Mouse (Mus musculus) right cerebral cortex, adult 2 months (tissue): Measurements from ENCODE around the gene Nbl1.

Experiments used
- DNase-seq, 2 experiments: peaks; one replicate each; pipeline ENCODE4 v3.0.0; 2021 to 2022; ENCODE audit warnings: low spot score in 2 of 2

Gene Nbl1

DNA sequence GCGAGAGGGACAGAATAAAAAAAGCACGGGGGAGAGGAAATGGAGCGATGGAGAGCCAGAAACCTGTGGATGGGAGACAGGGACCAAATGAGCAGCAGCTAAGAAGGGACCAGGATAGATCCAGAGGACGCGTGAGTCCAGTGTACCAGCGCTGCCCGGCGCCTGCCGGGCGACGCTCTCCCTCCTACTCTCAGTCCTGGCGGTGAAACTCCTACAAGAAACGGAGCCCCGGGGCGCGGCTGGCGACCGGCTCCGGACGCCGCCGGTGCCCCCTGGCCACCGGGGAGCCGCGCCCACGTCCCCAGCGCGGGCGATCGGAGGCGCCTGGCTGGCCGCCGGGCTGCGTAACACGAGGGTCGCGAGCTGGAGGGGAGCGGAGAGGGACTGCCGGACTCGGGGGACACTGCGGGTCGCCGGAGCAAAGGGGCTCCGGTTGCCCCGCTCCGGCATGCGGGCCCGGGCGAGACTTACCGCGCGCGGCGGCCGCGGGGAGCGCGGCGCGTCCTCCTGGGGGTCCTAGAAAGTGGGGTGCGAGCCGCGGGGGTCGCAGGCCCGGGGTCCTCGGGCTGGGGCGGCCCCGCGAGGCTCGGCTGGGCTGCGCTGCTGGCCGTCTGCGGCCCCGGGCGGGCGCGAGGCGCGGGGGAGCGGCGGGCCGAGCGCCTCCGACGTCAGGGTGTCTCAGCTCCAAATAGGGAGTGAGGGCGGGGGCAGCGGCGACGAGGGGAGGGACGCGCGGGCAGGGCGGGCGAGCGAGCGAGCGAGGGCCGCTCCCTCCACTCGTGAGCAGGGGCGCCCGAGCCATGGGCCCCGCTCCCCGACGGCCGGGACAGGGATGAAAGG, at the start of gene Nbl1:
TSS of gene Nbl1 (minus strand) at position 638 of the 840 bp plus-strand sequence.
- DNase-seq, result peak in 1 of 2 experiments; percentile 40

GRCm38 (mm10) chr4:139141785-139142184, 49.0 kb upstream of the Nbl1 start:
- no peak for DNase-seq

GRCm38 (mm10) chr4:139140267-139140666, 47.5 kb upstream of the Nbl1 start:
- DNase-seq, result no peak

GRCm38 (mm10) chr4:139136011-139136410, 43.2 kb upstream of the Nbl1 start:
- no peak for DNase-seq

DNA sequence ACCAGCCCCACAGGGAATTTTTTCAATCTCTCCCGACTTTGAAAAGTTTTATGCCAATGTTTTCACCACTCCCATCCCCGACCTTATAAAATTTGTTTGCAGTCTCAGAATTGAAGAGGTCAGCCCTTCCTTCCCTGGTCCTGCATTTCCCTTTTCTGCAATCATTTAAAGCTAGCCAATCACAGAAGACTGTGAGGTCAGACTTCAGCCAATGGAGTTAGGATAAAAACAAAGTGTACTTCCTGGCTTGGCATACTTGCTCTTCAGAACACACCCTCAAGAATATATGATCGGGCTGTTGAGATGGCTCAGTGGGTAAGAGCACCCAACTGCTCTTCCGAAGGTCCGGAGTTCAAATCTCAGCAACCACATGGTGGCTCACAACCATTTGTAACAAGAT, 40.3 kb upstream of the Nbl1 start:
- no peak for DNase-seq

GRCm38 (mm10) chr4:139131858-139132672, 39.3 kb upstream of the Nbl1 start:
- DNase-seq, result peak in 1 of 2 experiments; percentile 15

DNA sequence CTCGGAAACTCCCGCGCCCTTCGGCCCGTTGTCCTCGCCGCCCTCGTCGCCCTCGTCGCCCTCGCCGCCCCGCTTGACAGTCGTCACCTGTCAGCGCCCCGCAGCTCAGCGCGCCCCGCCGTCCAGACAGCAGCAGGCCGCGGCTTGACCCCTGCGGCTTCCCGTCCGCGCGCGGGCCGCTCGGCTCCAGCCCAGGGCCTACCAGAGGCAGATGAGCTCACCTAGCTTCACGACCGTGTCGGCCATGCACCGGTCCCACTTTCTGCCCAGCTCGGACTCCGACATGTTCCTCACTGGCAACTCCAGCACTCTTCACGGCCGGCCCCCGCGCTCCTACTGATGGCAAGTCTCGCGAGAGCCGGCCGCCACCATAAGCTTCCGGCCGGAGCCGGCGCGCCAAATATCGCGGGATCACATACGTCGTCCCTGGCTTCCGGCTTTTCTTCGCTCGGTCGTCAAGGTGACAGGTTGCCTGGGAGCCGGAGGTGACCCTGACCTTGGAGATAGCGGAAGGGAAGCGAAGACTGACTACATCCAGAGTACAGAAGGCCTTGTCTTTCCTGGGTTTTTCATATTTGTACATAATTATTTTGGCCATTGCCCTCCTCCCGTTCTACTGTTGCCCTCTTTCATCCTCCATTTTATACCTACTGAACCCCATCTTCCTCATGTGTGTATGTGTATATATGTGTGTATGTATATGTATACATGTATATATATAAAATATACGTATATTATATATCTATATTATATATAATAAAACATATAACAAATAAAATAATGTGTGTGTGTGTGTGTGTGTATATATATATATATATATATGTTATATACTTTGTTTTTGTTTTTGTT, 38.1 kb upstream of the Nbl1 start, which contains the start of gene Minos1:
TSS of gene Minos1 (minus strand) at position 413 of the 849 bp plus-strand sequence.
- DNase-seq, result peak; percentile 99

DNA sequence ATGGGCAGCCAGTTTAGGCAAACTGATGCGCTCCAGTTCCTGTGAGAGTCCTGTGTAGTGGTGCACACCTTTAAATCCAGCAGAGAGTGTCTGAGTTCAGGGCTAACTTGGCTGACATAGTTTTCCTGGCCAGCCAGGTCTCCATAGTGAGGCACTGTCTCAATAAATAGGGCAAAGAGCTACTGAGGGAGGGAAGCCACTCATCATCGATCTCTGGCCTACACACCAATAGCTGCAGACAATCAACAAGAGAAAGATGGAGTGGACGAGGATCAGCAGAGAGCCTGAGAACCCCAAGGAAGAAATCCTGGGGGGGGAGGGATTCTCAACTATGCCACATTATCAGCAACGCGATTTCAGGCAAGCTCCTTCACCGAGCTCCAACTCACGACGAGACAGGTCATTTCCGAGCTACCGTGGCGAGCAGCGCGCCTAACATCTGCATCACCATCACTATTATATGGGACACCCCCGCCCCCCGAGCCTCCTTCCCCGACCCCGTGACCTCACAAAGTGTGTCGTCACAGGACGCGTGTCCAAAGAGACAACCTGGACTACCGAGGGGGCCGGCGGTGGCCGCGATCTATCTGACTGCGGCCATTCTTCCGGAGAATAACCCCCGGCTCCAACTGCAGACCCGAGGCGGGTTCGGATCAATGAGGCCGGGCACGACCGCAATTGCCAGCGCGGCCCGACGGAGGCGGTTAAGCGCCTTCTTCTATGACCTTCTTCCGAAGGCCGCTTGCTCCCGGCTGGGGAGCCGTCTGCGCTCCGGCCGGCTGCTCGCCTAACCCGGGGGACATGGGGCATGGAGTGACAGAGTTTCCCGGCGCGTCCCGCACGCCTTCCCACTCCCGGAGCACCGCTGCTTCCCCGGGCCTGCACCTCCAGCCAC, 37.3 kb upstream of the Nbl1 start:
- DNase-seq, result peak in 1 of 2 experiments; percentile 25

DNA sequence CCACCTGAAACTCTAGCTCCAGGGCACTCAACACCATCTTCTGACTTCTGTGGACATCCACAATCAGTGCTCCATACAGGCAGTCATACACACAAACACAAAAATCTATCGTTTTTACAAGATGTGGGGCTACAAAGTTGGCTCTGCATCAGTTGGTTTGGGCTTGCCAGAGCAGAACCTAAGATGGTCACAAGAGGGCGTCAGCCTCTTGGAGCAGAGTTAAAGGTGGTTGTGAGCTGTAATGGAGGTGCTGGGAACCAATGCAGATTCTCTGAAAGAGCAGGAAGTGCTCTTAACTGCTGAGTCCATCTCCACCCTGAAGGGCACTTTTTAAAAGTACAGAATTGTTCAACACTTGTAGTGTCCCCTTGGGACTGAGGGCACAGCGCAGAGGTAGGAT, 33.7 kb upstream of the Nbl1 start:
- DNase-seq, result no peak

DNA sequence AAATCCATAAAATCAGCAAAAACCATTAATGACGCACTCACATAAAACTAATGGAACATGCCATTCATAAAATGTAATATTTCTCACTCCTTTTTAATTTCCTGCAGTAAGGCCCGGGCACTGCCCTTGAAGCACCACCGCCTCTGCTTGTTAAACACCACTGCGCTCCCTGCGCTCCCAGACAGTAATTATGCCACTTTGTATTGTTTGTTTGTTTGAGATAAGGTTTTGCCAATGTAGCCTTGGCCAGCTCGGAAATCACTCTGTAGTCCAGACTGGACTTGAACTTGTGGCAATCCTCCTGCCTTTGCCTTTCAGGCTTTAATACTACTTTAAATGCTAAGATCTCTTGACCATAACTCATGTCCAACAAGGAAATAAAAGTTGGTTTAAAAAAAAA, 32.1 kb upstream of the Nbl1 start:
- DNase-seq, result no peak

DNA sequence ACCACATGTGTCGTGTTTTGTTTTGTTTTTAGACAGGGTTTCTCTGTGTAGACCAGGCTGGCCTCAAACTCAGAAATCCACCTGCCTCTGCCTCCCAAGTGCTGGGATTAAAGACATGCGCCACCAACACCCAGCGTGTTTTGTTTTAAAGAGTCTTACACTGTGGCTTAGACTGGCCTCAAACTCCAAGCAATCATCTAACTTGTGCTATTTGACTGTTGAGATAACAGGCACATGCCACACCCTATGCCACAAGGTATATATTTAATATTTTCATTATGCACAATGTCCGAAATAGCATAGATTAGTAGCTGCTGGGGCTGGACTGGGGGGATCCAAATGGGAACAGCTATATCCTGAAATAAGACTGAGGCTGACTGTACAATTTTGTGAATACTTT, 29.8 kb upstream of the Nbl1 start:
- DNase-seq, result no peak

DNA sequence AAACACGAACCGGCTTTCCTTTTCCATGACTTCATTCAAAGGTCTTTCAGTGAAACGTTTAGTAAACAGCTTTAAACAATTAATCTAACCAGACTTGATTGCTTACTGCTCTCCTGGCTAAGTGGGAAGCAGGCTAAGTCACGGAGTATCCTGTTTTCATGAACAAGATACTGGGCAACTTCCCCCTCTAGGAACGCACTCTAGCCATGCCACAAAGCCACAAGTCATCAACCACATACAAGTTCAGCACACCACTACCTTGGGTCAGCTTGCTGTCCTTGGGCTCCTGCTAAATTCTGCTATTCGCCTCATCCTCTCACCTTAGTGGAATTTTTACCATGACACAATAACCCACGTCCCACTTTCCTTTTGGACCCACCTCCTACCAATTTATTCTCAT, 28.2 kb upstream of the Nbl1 start:
- no peak for DNase-seq

DNA sequence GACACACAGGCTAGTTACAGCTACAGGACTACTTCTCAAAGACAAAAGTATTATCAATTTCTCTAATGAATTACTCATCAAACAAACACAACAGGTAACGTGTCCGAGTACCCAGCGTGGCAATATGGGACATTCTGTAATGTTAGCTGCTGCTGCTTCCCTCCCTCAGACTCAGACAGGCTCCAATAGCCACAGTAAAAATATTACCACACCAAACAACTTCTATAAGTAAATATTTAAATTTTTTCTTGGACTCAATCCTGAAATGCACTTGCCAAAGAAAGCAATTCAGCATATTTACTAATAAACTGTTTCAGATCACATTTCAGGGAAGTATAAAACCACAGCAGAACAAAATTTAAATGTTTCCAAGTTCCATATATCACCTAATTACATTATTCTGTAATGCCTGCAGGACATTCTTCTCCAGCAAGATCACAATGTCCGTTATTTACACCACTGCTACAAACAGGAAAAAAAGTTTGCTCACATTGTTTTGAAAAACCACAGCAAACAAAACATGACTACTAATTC, 27.6 kb upstream of the Nbl1 start:
- no peak for DNase-seq

- no peak for DNase-seq
These were observed 23.7 kb upstream of the Nbl1 start for GRCm38 (mm10) chr4:139116356-139117063.

GRCm38 (mm10) chr4:139115721-139116120, 22.9 kb upstream of the Nbl1 start:
- no peak for DNase-seq

GRCm38 (mm10) chr4:139112482-139112881, 19.7 kb upstream of the Nbl1 start:
- no peak for DNase-seq

GRCm38 (mm10) chr4:139111421-139111820, 18.6 kb upstream of the Nbl1 start:
- no peak for DNase-seq

DNA sequence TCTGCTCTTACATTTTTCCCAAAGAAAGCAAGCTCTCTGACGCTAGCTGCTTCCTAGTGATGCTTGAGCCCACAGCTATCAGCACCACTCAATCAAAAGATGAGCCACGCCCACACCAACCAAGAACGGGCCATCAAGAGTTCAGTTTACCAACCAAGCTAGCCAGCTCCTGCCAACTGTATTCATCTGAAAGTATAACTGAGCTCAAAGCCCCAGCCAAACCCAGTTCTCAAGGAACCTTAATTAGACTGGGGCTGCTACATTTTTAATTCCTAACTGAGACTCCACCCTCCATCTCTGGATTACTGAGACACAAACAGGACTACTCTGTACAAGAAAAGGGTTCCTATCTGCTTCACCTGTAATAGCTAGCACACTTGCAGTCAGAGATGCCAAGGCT, 18.1 kb upstream of the Nbl1 start:
- no peak for DNase-seq

GRCm38 (mm10) chr4:139105453-139105852, 12.7 kb upstream of the Nbl1 start:
- no peak for DNase-seq

GRCm38 (mm10) chr4:139101546-139101945, 8.8 kb upstream of the Nbl1 start:
- no peak for DNase-seq
